Mouse (Mus musculus) inflammation-experienced regulatory T-cells, adult 6 months (primary cell): ENCODE results near the gene Ntf3. TPM values are rescaled to one million over a fixed set of nuclear protein-coding genes. Genes with fewer than 3 reads are reported as not detected.

Source experiments
- ATAC-seq: one replicate; pipeline ENCODE4 v1.8.0; 2017
- polyA plus RNA-seq, 3 experiments: library from polyadenylated mRNA; unstranded; fragments of 100-300 nt; shearing (Covaris generic); gene quantifications; one replicate each; pipeline ENCODE4 v1.2.1; 2017

Ntf3 gene
- not detected for polyA plus RNA-seq

- ATAC-seq, result no peak
Observed at GRCm38 (mm10) chr6:126166548-126167207, at the start of gene Ntf3. Ntf3 (minus strand) TSS chr6:126166910.

DNA sequence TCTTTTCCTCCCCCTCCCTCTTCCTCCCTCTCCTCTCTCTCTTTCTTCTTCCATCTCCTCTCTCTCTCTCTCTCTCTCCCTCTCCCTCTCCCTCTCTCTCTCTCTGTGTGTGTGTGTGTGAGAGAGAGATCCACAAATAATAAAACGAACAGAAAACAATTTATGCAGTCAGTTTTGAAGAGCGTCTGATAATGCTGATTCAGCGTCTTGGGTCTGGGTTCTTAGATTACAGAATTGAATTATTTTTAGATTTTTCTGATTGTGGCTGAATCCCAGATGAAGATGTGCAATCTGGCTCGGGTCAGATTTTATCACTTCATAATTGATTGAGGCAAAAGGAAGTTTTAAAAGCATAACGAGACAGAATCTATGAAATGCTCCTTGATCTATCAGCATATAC is 46.6 kb upstream of the Ntf3 start:
- no peak for ATAC-seq

DNA sequence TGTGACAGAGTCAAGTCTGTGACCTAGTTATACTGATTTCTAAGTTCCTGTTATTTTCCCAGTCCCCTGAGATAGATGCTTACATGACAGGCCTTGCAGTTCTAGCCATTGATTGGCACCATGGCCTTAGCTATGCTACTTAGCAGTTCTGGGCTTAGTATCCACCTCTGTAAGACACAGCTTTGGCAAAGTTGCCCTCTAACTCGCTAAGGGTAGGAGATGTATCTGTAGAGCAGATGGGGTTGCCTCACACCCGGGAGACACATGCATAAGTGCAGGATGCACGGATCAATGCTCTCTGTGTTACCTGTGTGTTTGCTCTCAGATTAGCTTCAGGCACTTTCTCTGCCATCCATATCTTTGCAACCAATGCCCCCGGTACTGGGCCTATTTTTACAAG is 36.7 kb upstream of the Ntf3 start:
- ATAC-seq, result no peak

DNA sequence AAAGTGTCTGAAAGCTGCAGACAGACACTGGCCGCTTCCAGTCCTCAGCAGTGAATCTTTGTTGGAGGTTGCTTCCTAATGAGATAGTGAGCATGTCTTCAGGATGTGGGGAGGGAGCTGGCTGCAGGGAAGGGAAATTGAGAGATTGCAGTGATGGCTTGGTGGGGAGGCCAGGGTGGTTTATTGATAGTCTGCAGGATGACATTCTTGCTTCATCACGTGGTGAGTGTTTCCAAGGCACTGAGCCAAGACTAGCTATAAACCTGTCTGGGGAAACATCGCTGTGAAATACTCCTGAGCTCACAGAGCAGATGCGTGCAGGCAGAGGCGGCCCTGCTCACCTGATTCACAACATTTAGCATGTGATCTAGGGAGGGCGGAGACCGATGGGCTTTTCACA is 36.2 kb upstream of the Ntf3 start:
- no peak for ATAC-seq

- no peak for ATAC-seq
Observed at GRCm38 (mm10) chr6:126201721-126202120, 35.0 kb upstream of the Ntf3 start.

DNA sequence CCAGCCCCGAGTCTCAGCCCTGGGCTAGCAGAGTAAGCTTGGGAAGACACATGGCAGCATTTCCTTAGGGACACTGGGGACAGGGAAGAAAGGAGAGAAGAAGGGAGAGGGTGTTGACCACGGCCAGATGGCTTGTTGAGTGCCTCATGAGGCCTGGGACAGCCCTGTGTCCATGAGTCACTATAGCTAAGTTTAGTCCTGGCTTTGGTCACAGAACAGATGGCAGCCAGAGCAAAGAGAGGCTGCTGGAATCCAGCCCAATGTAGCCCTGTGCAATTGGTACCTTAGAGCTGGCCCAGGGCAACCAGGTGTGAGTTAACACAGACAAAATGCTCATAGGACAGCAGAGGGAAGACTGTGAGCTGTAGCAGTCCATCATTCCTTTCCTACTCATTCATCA is 33.2 kb upstream of the Ntf3 start:
- no peak for ATAC-seq

DNA sequence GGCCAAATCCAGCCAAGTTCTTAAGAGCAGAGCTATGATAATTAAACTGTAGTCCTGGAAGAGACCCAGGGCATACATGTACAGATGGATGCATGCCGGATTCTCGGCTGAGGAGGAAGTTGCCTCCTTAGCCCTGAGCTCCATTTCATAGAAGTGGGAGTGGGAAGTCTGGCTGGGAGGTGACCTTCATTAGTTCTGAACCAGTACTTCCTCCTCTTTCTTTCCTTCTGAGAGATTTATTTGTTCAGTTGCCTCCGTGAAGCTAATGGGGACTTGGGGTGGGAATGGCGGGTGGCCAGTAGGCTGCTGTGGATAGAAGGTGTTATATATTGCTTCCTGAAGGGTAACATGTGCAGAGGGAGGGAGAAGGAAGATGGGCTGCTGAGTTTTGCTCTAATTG is 28.1 kb upstream of the Ntf3 start:
- ATAC-seq, result no peak

DNA sequence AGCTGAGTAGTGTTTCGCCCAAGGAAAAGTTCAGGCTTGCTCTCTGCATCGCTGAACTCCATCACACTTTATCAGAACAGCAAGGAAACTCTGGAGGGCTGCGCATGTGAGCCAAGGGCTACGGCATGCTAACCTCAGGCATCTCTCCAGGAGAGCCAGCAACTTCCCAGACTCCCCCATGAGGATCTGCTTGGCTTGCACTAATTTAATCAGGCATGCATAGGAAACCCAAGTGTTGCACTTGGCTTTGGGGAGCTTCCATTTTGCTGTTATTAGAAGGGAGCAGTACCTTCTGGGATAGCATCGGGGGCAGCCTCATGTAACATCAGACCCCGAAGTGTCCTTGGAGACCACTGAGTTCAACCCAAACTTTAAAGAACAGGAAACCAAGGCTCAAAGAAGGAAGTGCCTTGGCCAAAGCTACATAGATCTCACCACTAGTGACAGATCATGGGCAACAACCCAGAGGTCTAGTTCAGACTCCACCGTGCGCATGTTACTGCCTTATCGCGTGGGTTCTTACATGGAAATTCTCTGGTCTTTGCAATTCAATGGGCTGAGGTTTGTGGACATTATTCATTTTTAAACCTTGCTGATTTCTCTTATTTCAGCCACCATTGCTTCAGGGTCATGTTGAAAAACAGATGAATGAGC is 23.6 kb upstream of the Ntf3 start:
- ATAC-seq, result no peak

- ATAC-seq, result no peak
Observed at GRCm38 (mm10) chr6:126187400-126187799, 20.7 kb upstream of the Ntf3 start.

GRCm38 (mm10) chr6:126186116-126186515 is 19.4 kb upstream of the Ntf3 start:
- no peak for ATAC-seq

DNA sequence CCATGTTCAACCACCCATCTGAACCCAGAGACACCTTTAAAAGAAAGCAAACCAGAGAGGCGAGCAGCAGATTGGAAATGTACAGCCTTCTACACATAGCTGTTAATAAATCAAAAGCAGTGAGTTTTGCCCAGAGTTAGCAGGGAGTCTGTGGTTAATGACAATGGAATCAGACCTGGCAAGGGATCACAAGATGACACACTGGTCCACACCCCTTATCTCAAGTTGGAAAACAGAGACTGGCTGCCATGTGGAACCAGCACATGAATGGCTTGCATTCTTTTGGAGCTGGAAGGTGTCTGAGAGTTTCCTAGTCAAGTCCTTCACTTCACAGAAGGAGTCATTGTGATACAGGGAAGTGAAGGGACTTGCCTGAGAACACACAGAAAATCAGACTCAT is 5.4 kb upstream of the Ntf3 start:
- no peak for ATAC-seq

DNA sequence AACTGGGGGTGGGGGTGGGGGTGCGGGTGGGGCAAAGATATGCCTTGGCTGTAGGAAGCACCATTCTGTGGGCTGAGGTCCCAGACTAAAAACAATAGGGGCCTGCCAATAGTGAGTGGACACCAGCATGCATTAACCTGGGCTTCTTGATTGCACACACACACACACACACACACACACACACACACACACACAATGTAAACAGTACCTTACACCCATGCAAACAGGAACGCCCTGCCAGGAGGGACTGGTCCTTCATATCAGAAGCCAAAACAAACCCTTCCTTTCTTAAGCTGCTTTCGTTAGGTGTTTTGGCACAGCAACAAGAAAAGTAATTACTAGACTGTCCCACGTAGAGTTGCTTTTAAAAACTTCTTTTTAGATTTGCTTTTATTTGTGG is 4.1 kb upstream of the Ntf3 start:
- no peak for ATAC-seq

GRCm38 (mm10) chr6:126167731-126168130 is 1.0 kb upstream of the Ntf3 start:
- ATAC-seq, result no peak

DNA sequence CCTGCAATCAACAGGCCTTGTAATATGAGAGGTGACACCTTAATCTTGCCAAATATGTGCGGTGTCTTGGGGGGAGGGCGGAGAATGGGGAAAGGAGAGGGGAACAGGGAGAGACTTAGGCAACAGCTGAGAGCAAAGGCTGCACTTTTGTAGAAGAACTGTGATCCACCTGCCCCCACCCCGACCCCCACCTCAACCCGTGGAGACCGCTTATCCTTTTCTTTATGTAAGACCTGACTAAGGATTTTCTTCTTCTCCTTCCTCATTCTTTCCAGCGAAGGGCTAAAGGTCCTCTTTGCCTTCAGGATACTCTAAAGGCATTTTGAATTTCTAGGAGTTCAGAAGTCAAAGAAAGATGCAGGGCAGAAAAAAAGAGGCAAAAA is 489 bp upstream of the Ntf3 start:
- ATAC-seq, result no peak

GRCm38 (mm10) chr6:126165591-126166155 is 1.0 kb downstream of the Ntf3 start:
- no peak for ATAC-seq

DNA sequence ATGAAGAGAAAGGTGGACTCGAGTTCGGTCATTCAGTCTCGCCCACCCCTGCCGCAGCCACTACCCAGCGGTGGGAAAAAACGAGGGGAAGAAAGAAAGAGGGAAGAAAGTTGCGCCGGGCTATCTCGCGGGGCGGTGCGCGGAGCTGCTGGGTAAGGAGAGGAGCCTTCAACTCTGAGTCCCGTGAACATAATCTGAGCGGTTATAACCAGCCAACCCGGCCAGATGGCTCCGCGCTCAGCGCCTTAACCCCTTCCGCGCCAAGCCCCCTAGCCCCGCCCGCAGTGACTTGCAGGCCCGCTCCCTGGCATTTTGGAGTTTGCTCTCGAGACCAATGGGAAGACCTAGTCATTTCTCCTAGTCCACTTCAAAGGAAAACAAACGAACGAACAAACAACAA is 1.9 kb downstream of the Ntf3 start:
- no peak for ATAC-seq

- no peak for ATAC-seq
Observed at GRCm38 (mm10) chr6:126163861-126164755, 2.6 kb downstream of the Ntf3 start.

- ATAC-seq, result no peak
Observed at GRCm38 (mm10) chr6:126163181-126163621, 3.5 kb downstream of the Ntf3 start.

DNA sequence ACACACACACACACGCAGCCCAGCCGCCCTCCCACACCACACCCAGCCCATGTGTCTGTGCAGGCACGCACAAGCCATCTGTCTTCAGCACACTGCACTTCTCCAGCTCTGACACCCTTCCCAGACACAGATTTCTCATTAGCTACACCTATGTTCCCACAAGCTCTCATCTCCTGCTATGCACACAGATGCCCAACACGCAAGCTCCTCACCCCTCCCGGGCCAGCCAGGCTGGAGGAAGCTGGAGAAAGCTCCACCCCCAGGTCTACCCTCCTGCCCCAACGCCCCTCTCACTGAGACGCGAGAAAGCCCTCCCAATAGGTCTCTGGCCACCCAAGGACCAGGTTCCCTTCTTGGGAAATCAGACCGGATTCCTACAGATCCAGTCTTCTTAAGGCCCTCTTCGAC is 4.4 kb downstream of the Ntf3 start:
- no peak for ATAC-seq

DNA sequence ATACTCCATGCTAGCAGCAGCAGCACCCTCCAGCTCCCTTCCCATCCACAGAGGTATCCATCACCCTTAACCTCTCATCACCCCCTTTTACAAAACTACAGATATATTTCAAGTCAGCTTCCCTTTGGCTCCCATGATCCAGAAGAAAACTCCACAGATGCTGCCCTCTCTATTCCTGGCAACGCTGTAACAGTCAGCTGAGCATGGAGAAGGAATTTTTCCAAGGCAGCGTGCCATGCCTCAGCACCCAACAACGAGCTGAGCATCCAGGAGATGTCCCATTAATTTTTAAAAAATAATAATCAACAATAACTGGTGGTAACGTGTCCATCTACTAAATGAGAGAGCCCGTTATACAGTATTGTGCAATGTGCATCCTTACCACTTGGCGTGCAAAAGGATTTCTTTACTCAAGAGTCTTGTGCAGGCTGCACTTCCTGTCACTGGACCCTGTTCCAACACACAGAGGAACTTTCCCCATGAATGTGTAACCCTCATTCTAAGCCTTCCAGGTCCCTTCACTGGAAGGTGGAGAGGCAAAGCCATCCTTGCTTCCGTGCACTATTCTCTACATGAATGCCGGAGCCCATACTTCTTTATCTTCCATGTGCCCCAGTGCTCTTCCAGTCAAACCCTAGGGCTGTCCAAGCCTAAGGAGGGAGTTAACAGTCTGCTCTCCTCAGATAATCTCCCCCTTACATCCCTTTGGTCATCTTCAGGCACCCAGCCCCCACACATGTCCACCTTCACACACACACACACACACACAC is 5.0 kb downstream of the Ntf3 start:
- ATAC-seq, result no peak

DNA sequence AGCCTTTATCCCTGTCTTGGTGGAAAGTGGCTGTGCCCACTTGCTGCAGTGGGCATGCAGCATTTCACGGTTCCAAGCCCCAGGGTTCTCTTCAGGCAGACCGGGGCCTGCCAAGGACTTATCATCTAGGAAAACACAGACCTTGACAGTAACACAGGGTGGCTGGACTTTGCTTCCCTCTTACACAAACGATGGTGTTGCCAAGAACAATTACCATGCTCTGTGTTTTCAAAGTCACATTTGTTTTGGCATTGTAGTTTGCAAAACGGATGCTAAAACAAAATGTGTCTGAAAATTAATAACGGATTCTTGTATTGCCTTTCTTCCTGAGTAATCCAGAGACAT is 6.7 kb downstream of the Ntf3 start:
- ATAC-seq, result no peak

DNA sequence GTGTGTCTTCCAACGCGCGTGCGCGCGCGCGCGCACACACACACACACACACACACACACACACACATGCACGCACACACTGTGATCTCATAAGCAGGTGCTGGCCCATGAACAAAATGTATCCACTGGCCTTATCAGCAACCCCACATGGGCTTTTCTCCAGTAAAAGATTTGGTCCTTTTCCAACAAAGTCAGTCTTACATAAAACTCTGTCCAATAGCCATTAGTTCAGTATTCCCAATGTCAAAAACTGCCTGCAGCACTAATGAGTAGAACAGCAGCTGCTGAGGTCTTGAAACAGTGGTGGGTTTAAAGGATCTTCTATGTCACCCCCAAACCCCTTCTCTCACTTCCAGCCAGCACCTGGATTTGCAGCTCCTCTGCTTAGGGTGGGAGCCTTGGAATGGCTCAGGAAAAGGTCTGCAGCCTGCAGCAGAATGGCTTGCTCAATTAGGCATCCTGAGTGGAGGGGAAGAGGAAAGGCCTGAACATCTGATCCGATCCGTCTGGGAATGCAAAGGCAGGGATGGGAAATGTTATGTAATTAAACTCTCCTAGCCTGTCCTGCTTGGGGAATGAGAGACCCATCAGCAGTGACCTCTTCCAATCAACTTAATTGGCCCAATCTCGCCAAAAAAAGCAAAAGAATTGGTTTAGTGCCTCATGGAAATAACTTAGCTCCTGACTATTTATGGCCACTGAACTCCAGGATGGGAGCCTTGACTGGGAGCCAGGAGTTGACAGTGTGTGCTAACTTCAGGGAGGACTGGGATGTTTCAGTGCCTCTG is 7.2 kb downstream of the Ntf3 start:
- ATAC-seq, result no peak
